Comparison of ENCODE assay signal across 12 mouse cellular contexts in genomic region chr11:72434963-72435693, GRCm38 (mm10). TPM values are rescaled to one million over a fixed set of nuclear protein-coding genes. Genes with fewer than 3 reads are reported as not detected.
DNase-seq lines count a peak whose midpoint lies in the region; ATAC-seq lines count a peak whose summit lies in the region.
"Had no signal": no experiment of that assay in that cellular context is flagged by ENCODE, and none has a peak within 500 bp of the region (broad histone marks: within the 10 kb centered on the region; RNA-seq: fewer than 3 reads in every experiment).

Ggt6 (plus strand) TSS chr11:72435526.

- no peak within 1 kb of the TSS for H3K4me3 ChIP-seq in midbrain, embryonic 10.5 days
- H3K4me3 ChIP-seq in midbrain, embryonic 14.5 days (replicated peaks; ENCODE audit: low read depth, low read length), result no peak within 1 kb of the TSS
- no peak within 1 kb of the TSS for H3K4me3 ChIP-seq in kidney, embryonic 14.5 days (ENCODE audit: low read length)
- 0 out of 2 replicates have a peak within 1 kb of the TSS, but pooled peaks have one; percentile 5 for H3K4me3 ChIP-seq in stomach, embryonic 15.5 days (replicated peaks)
- H3K4me3 ChIP-seq: megakaryocyte, embryonic 14.5 days had no signal

- no peak for DNase-seq in midbrain, embryonic 10.5 days (ENCODE audit: low spot score)
- no peak for DNase-seq in midbrain, embryonic 14.5 days
- peak; percentile 74 to 79 for DNase-seq in adrenal gland, postnatal 36 days
- no peak for DNase-seq in frontal cortex, postnatal 25 days (ENCODE audit: low spot score in 2 of 2)
- no peak for DNase-seq in gastrocnemius, postnatal 10 days
- DNase-seq: thymus, postnatal 36 days had no signal

- H3K9ac ChIP-seq in midbrain, embryonic 14.5 days (replicated peaks; ENCODE audit: low read length), result no peak within 1 kb of the TSS
- H3K9ac ChIP-seq in kidney, embryonic 14.5 days (ENCODE audit: low read depth, low read length), result no peak within 1 kb of the TSS
- H3K9ac ChIP-seq in stomach, embryonic 15.5 days, result no peak within 1 kb of the TSS

- 70% methylated on average over 11 of the region's 11 CpGs for WGBS in midbrain, embryonic 10.5 days
- 71% methylated on average over 11 of the region's 11 CpGs for WGBS in midbrain, embryonic 14.5 days
- 58% methylated on average over 11 of the region's 11 CpGs for WGBS in kidney, embryonic 14.5 days
- 60% methylated on average over 11 of the region's 11 CpGs for WGBS in stomach, embryonic 15.5 days

- 0 out of 2 replicates have a peak, but pooled peaks cover 4% of the 10 kb centered on the region for H3K27me3 ChIP-seq in midbrain, embryonic 10.5 days (ENCODE audit: low read depth, poor library complexity, severe bottlenecking)
- H3K27me3 ChIP-seq in midbrain, embryonic 14.5 days (ENCODE audit: control insufficient read depth, insufficient read depth, low read length), result no peaks in the 10 kb centered on the region
- no peaks in the 10 kb centered on the region for H3K27me3 ChIP-seq in kidney, embryonic 14.5 days (ENCODE audit: control insufficient read depth, insufficient read depth, low read length)
- no peaks in the 10 kb centered on the region for H3K27me3 ChIP-seq in stomach, embryonic 15.5 days (replicated peaks)

- H3K9me3 ChIP-seq in midbrain, embryonic 10.5 days (replicated peaks), result no peaks in the 10 kb centered on the region
- no peaks in the 10 kb centered on the region for H3K9me3 ChIP-seq in midbrain, embryonic 14.5 days (ENCODE audit: control insufficient read depth, low read length)
- no peaks in the 10 kb centered on the region for H3K9me3 ChIP-seq in kidney, embryonic 14.5 days (ENCODE audit: control insufficient read depth, low read length)
- no peaks in the 10 kb centered on the region for H3K9me3 ChIP-seq in stomach, embryonic 15.5 days
- H3K9me3 ChIP-seq: megakaryocyte, embryonic 14.5 days had no signal

- no peak within 1 kb of the TSS for H3K4me2 ChIP-seq in midbrain, embryonic 14.5 days (ENCODE audit: low read length)
- H3K4me2 ChIP-seq in kidney, embryonic 14.5 days (replicated peaks; ENCODE audit: low read depth, low read length), result no peak within 1 kb of the TSS
- peak within 1 kb of the TSS; percentile 32 for H3K4me2 ChIP-seq in stomach, embryonic 15.5 days

- H3K36me3 ChIP-seq in midbrain, embryonic 10.5 days, result no peaks in the 10 kb centered on the region
- H3K36me3 ChIP-seq in midbrain, embryonic 14.5 days (ENCODE audit: control insufficient read depth, insufficient read depth, low read length), result no peaks in the 10 kb centered on the region
- H3K36me3 ChIP-seq in kidney, embryonic 14.5 days (ENCODE audit: control insufficient read depth, insufficient read depth, low read length), result no peaks in the 10 kb centered on the region
- H3K36me3 ChIP-seq in stomach, embryonic 15.5 days, result no peaks in the 10 kb centered on the region

- peak within 1 kb of the TSS; percentile 33; the same call in 1 of the 2 replicates for H3K27ac ChIP-seq in midbrain, embryonic 10.5 days (replicated peaks)
- no peak within 1 kb of the TSS for H3K27ac ChIP-seq in midbrain, embryonic 14.5 days (replicated peaks; ENCODE audit: low read depth, low read length)
- H3K27ac ChIP-seq in kidney, embryonic 14.5 days (ENCODE audit: low read depth, low read length), result no peak within 1 kb of the TSS
- H3K27ac ChIP-seq in stomach, embryonic 15.5 days, result peak within 1 kb of the TSS; percentile 65

- ATAC-seq in midbrain, embryonic 14.5 days (ENCODE audit: low FRiP score, low TSS enrichment), result no peak
- ATAC-seq in kidney, embryonic 14.5 days (ENCODE audit: low FRiP score, low TSS enrichment), result peak; percentile 41; the same call in 1 of the 2 replicates
- peak; percentile 80 for ATAC-seq in stomach, embryonic 15.5 days (ENCODE audit: insufficient read depth, low FRiP score, low read depth)
- ATAC-seq: inflammation-experienced regulatory T-cells, adult 6 months had no signal

- H3K4me1 ChIP-seq in midbrain, embryonic 10.5 days, result peaks cover 12% of the 10 kb centered on the region
- H3K4me1 ChIP-seq in midbrain, embryonic 14.5 days (ENCODE audit: control insufficient read depth, insufficient read depth, low read length), result no peaks in the 10 kb centered on the region
- peaks cover 15% of the 10 kb centered on the region; the same call in 1 of the 2 replicates for H3K4me1 ChIP-seq in kidney, embryonic 14.5 days (ENCODE audit: control insufficient read depth, insufficient read depth, low read length)
- H3K4me1 ChIP-seq in stomach, embryonic 15.5 days, result peaks cover 12% of the 10 kb centered on the region; the same call in 1 of the 2 replicates

RNA-seq across cellular contexts. Expression of gene Ggt6, which starts in this region (rescaled TPM):
- not detected in 2 replicates for polyA plus RNA-seq in midbrain, embryonic 10.5 days (2016; fragmentation: Nextera tagmentation; extraction: Ambion mirVana)
- polyA plus RNA-seq in midbrain, embryonic 14.5 days (2014; fragmentation: Nextera tagmentation; extraction: Ambion mirVana), result not detected in 2 replicates
- 1 to 10 TPM in 1 of 2 experiments, under 1 TPM in 1; 0.79 to 5.3 TPM for total RNA-seq in adrenal gland, postnatal 36 days (2021)
- 0.31 and 0.76 TPM in 2 replicates for polyA plus RNA-seq in kidney, embryonic 14.5 days (2014; fragmentation: Nextera tagmentation; extraction: Ambion mirVana)
- polyA plus RNA-seq in stomach, embryonic 15.5 days (2015; fragmentation: Nextera tagmentation; extraction: Ambion mirVana), result 4.7 and 4.8 TPM in 2 replicates
- under 1 TPM in 1 of 2 experiments, not detected in 1; 0.28 TPM for total RNA-seq in gastrocnemius, postnatal 10 days (2021)
- total RNA-seq: common myeloid progenitor, adult 5-6 weeks; heart, adult 18-20 months had no signal
- polyA plus RNA-seq: inflammation-experienced regulatory T-cells, adult 6 months had no signal

Comparison
In these comparisons a context has a peak if more than half of its experiments do, and no peak if none do; other contexts are left out.
1. H3K27ac ChIP-seq: peak in midbrain, embryonic 10.5 days (single experiment) and stomach, embryonic 15.5 days (single experiment); none in midbrain, embryonic 14.5 days (single experiment) and kidney, embryonic 14.5 days (single experiment).
2. Peak in ATAC-seq in kidney, embryonic 14.5 days; RNA of the gene not detected or under 1 TPM.
3. DNase-seq: peak in adrenal gland, postnatal 36 days (2 of 2); none in midbrain, embryonic 10.5 days (single experiment), midbrain, embryonic 14.5 days (single experiment), frontal cortex, postnatal 25 days (0 of 2) and gastrocnemius, postnatal 10 days (single experiment).